In the genomic region with DNA sequence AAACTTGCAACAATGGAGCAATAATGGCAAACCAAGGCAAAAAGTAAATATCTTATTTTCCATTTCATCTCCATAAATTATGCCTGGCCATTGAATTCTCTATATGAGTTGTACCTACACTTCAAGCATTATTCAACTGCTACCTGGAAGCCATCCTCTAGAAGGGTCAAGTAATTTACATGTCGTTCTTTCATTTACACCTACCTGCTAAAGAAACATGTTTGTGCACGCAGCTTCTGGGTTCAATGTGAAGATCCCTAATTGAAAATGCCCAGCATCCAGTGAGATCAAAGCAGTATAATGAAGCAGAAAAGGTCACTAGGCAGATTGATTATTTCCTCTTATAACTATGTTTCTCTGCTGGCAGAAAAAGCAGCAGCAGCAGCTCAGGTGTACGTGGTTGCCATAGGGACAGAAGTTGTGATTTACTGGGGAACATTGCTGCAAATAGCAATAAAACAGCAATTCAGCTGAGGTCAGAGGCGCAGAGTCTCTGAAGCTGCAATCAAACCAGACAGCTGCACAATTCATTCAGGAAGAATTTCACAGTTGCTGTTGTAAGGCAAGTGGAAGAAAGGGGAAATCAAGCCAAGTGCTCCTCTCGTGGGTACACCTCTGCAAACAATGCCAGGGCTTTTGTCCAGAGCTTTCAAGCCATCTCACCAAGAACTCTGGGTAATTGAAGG, we compare ENCODE assay signal across 12 mouse cellular contexts.
DNase-seq lines count a peak whose midpoint lies in the region; ATAC-seq and TF ChIP-seq lines count a peak whose summit lies in the region.
"Had no signal": no experiment of that assay in that cellular context is flagged by ENCODE, and none has a peak within 500 bp of the region (broad histone marks: within the 10 kb centered on the region; RNA-seq: fewer than 3 reads in every experiment).

No protein-coding gene starts in this region.

- no peak overlapping the region for H3K4me3 ChIP-seq in forebrain, embryonic 12.5 days (replicated peaks)
- no peak overlapping the region for H3K4me3 ChIP-seq in forebrain, embryonic 11.5 days (ENCODE audit: low read depth, low read length)
- no peak overlapping the region for H3K4me3 ChIP-seq in embryonic fibroblast, embryonic 13.5 days (ENCODE audit: insufficient read depth, low read length)
- H3K4me3 ChIP-seq in intestine, embryonic 16.5 days (ENCODE audit: low read length), result no peak overlapping the region
- H3K4me3 ChIP-seq in midbrain, embryonic 15.5 days, result no peak overlapping the region
- H3K4me3 ChIP-seq: embryonic facial prominence, embryonic 12.5 days had no signal

- no peak overlapping the region for H3K4me2 ChIP-seq in forebrain, embryonic 12.5 days
- H3K4me2 ChIP-seq in forebrain, embryonic 11.5 days (ENCODE audit: low read depth, low read length, severe bottlenecking), result no peak overlapping the region
- no peak overlapping the region for H3K4me2 ChIP-seq in intestine, embryonic 16.5 days (ENCODE audit: low read depth, low read length)
- H3K4me2 ChIP-seq in midbrain, embryonic 15.5 days, result peak overlapping the region; percentile 20; the same call in 1 of the 2 replicates
- H3K4me2 ChIP-seq: embryonic facial prominence, embryonic 12.5 days; heart, embryonic 11.5 days had no signal

- no peak overlapping the region for H3K27ac ChIP-seq in forebrain, embryonic 12.5 days
- no peak overlapping the region for H3K27ac ChIP-seq in forebrain, embryonic 11.5 days (ENCODE audit: low read depth, low read length)
- peak overlapping the region; percentile 92; the same call in 1 of the 2 replicates for H3K27ac ChIP-seq in embryonic fibroblast, embryonic 13.5 days (ENCODE audit: insufficient read depth, low read length)
- no peak overlapping the region for H3K27ac ChIP-seq in intestine, embryonic 16.5 days (ENCODE audit: low read length)
- H3K27ac ChIP-seq in midbrain, embryonic 15.5 days, result peak overlapping the region; percentile 78
- H3K27ac ChIP-seq: embryonic facial prominence, embryonic 12.5 days had no signal

- H3K9me3 ChIP-seq in forebrain, embryonic 12.5 days, result no peaks in the 10 kb centered on the region
- H3K9me3 ChIP-seq in forebrain, embryonic 11.5 days (ENCODE audit: control insufficient read depth, low read length), result no peaks in the 10 kb centered on the region
- H3K9me3 ChIP-seq in intestine, embryonic 16.5 days (ENCODE audit: control insufficient read depth, low read length), result no peaks in the 10 kb centered on the region
- no peaks in the 10 kb centered on the region for H3K9me3 ChIP-seq in midbrain, embryonic 15.5 days
- H3K9me3 ChIP-seq: embryonic facial prominence, embryonic 12.5 days had no signal

- DNase-seq in forebrain, embryonic 11.5 days (ENCODE audit: low spot score), result no peak
- no peak for DNase-seq in testis, postnatal 14 days (ENCODE audit: low spot score)
- DNase-seq in left cerebral cortex, adult 11 months (ENCODE audit: low spot score), result no peak
- DNase-seq in right cerebral cortex, postnatal 36 days (ENCODE audit: low spot score in 2 of 2), result no peak
- DNase-seq: liver, postnatal 0 days; right cerebral cortex, postnatal 4 days had no signal

- H3K27me3 ChIP-seq in forebrain, embryonic 12.5 days, result no peaks in the 10 kb centered on the region
- H3K27me3 ChIP-seq in forebrain, embryonic 11.5 days (ENCODE audit: control insufficient read depth, insufficient read depth, low read length), result no peaks in the 10 kb centered on the region
- H3K27me3 ChIP-seq in intestine, embryonic 16.5 days (replicated peaks; ENCODE audit: control insufficient read depth, insufficient read depth, low read length), result no peaks in the 10 kb centered on the region
- no peaks in the 10 kb centered on the region for H3K27me3 ChIP-seq in midbrain, embryonic 15.5 days (replicated peaks)
- H3K27me3 ChIP-seq: embryonic facial prominence, embryonic 12.5 days had no signal

- no peaks in the 10 kb centered on the region for H3K4me1 ChIP-seq in forebrain, embryonic 12.5 days
- H3K4me1 ChIP-seq in forebrain, embryonic 11.5 days (replicated peaks; ENCODE audit: control insufficient read depth, insufficient read depth, low read length), result no peaks in the 10 kb centered on the region
- H3K4me1 ChIP-seq in embryonic fibroblast, embryonic 13.5 days (ENCODE audit: control insufficient read depth, insufficient read depth, low read length), result peaks cover 7% of the 10 kb centered on the region
- H3K4me1 ChIP-seq in intestine, embryonic 16.5 days (ENCODE audit: control insufficient read depth, insufficient read depth, low read length), result no peaks in the 10 kb centered on the region
- H3K4me1 ChIP-seq in midbrain, embryonic 15.5 days, result peaks cover 12% of the 10 kb centered on the region
- H3K4me1 ChIP-seq: embryonic facial prominence, embryonic 12.5 days had no signal

- no peak overlapping the region for H3K9ac ChIP-seq in forebrain, embryonic 12.5 days
- no peak overlapping the region for H3K9ac ChIP-seq in forebrain, embryonic 11.5 days (ENCODE audit: low read length)
- H3K9ac ChIP-seq in intestine, embryonic 16.5 days (ENCODE audit: low read depth, low read length), result no peak overlapping the region
- H3K9ac ChIP-seq in midbrain, embryonic 15.5 days, result no peak overlapping the region
- H3K9ac ChIP-seq: embryonic facial prominence, embryonic 12.5 days; liver, postnatal 0 days had no signal

- H3K36me3 ChIP-seq in forebrain, embryonic 12.5 days (replicated peaks), result no peaks in the 10 kb centered on the region
- no peaks in the 10 kb centered on the region for H3K36me3 ChIP-seq in forebrain, embryonic 11.5 days (ENCODE audit: control insufficient read depth, insufficient read depth, low read length)
- H3K36me3 ChIP-seq in intestine, embryonic 16.5 days (ENCODE audit: control insufficient read depth, insufficient read depth, low read length), result no peaks in the 10 kb centered on the region
- no peaks in the 10 kb centered on the region for H3K36me3 ChIP-seq in midbrain, embryonic 15.5 days (replicated peaks)
- H3K36me3 ChIP-seq: embryonic facial prominence, embryonic 12.5 days had no signal

- TF ChIP-seq POLR2A in embryonic fibroblast, embryonic 13.5 days (IDR thresholded peaks at IDR 0.05; ENCODE audit: low read depth, low read length), result no peak

- ATAC-seq in forebrain, embryonic 12.5 days (ENCODE audit: low FRiP score), result peak; percentile 73
- ATAC-seq in forebrain, embryonic 11.5 days (replicated peaks; ENCODE audit: low FRiP score), result no peak
- peak; percentile 76 for ATAC-seq in intestine, embryonic 16.5 days
- peak; percentile 92 for ATAC-seq in midbrain, embryonic 15.5 days (replicated peaks)
- ATAC-seq: liver, postnatal 0 days had no signal

- 62% methylated on average over 5 of the region's 5 CpGs for WGBS in forebrain, embryonic 12.5 days
- WGBS in forebrain, embryonic 11.5 days, result 72% methylated on average over 5 of the region's 5 CpGs
- 38% methylated on average over 5 of the region's 5 CpGs for WGBS in intestine, embryonic 16.5 days
- 27% methylated on average over 5 of the region's 5 CpGs for WGBS in midbrain, embryonic 15.5 days

- no peak for TF ChIP-seq CTCF in embryonic fibroblast, embryonic 13.5 days (IDR thresholded peaks at IDR 0.05; ENCODE audit: borderline replicate concordance, insufficient read depth, low read length)

Comparison
In these comparisons a context has a peak if more than half of its experiments do, and no peak if none do; other contexts are left out.
1. H3K27ac ChIP-seq: peak in embryonic fibroblast, embryonic 13.5 days (single experiment) and midbrain, embryonic 15.5 days (single experiment); none in forebrain, embryonic 12.5 days (single experiment), forebrain, embryonic 11.5 days (single experiment) and intestine, embryonic 16.5 days (single experiment).